Mouse (Mus musculus) cortical plate, adult 2 months (tissue): ENCODE measurements around the gene Pik3c2b.

ENCODE experiments used
- CTCF ChIP-seq: fragments of 200-500 bp; IDR thresholded peaks from 2 replicates; pipeline ENCODE4 v1.5.1; 2011; ENCODE audit warnings: mild to moderate bottlenecking, control low read depth, low read length; ENCODE audit not compliant: insufficient read depth; ENCODE audit errors: extremely low read depth
- POLR2A ChIP-seq: fragments of 200-500 bp; IDR thresholded peaks from 2 replicates; pipeline ENCODE4 v1.6.1; 2011; ENCODE audit warnings: mild to moderate bottlenecking, low read length, control low read depth; ENCODE audit not compliant: insufficient read depth; ENCODE audit errors: extremely low read depth

DNA sequence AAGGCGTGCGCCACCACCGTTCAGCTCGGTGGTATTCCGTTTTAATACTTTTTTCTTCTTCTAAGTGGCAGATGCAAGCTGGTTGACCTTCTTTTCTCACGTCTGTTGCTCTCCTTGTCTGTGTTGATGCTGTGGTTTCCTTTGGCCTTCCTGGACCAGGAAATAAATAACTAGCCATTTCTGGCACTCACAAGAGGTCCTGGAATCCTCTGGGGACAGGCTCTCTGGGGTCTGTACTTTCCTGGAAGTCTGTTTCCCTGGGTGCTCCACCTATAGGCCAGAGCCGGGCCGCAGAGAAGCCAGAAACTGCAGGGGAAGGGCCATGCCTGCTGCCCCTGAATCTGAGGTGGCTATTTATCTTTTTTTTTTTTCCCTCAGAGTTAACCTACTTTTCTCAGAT is 8.9 kb downstream of the Pik3c2b start:
- no peak for TF ChIP-seq CTCF
- TF ChIP-seq POLR2A: no peak
